Mouse (Mus musculus) kidney, embryonic 14.5 days (tissue): ENCODE data around the gene Itm2b. TPM values are rescaled to one million over a fixed set of nuclear protein-coding genes. Genes with fewer than 3 reads are reported as not detected.

Experiments used
- polyA plus RNA-seq: library from polyadenylated mRNA; unstranded; fragments of >200 nt; fragmentation: Nextera tagmentation; extraction: Ambion mirVana; gene quantifications from 2 replicates; pipeline ENCODE4 v1.2.1, GENCODE M21; 2014

Itm2b gene
- polyA plus RNA-seq, 1 experiment from 2014 or later = 844 TPM

Other genes starting within 250 kb of the Itm2b start
- 15.5 and 15.7 TPM in 2 replicates for gene Lpar6, start 147.4 kb downstream of the Itm2b start, polyA plus RNA-seq
- gene Rb1, start 59.5 kb downstream of the Itm2b start, polyA plus RNA-seq = 29.9 and 32.7 TPM in 2 replicates
- gene Med4, start 124.7 kb upstream of the Itm2b start, polyA plus RNA-seq = 90.6 and 102 TPM in 2 replicates
- gene Sucla2, start 140.0 kb upstream of the Itm2b start, polyA plus RNA-seq = 113 and 128 TPM in 2 replicates
- gene Nudt15, start 163.0 kb upstream of the Itm2b start, polyA plus RNA-seq = 7.6 and 12.1 TPM in 2 replicates